Mouse (Mus musculus) layer of hippocampus, adult 11-12 months (tissue): Measurements from ENCODE around the gene Trio.

Experiments used
- DNase-seq: peaks from one replicate; pipeline ENCODE4 v3.0.0; 2022; ENCODE audit warnings: low spot score

Gene Trio

GRCm38 (mm10) chr15:27710698-27711097, 314.9 kb downstream of the Trio start:
- no peak for DNase-seq

GRCm38 (mm10) chr15:27708968-27709612, 316.6 kb downstream of the Trio start:
- no peak for DNase-seq

- no peak for DNase-seq
Observed at GRCm38 (mm10) chr15:27708499-27708898, 317.1 kb downstream of the Trio start.

GRCm38 (mm10) chr15:27702972-27703313, 322.7 kb downstream of the Trio start:
- DNase-seq = no peak

- DNase-seq = peak; percentile 60
Observed at GRCm38 (mm10) chr15:27702031-27702971, 323.3 kb downstream of the Trio start.

- no peak for DNase-seq
Observed at GRCm38 (mm10) chr15:27697632-27698031, 328.0 kb downstream of the Trio start.

- no peak for DNase-seq
Observed at GRCm38 (mm10) chr15:27693235-27693634, 332.4 kb downstream of the Trio start.

GRCm38 (mm10) chr15:27692161-27692560, 333.5 kb downstream of the Trio start:
- no peak for DNase-seq

- DNase-seq = no peak
Observed at GRCm38 (mm10) chr15:27691213-27691612, 334.4 kb downstream of the Trio start.

GRCm38 (mm10) chr15:27688041-27688651, 337.5 kb downstream of the Trio start:
- no peak for DNase-seq

- DNase-seq = no peak
Observed at GRCm38 (mm10) chr15:27684813-27685212, 340.8 kb downstream of the Trio start.

GRCm38 (mm10) chr15:27683206-27683605, 342.4 kb downstream of the Trio start:
- DNase-seq = no peak

- no peak for DNase-seq
Observed at GRCm38 (mm10) chr15:27682619-27683018, 343.0 kb downstream of the Trio start.

- peak; percentile 96 for DNase-seq
Observed at GRCm38 (mm10) chr15:27681419-27682187, 344.0 kb downstream of the Trio start, which contains the start of gene Otulinl. Otulinl (minus strand) TSS chr15:27681579.

GRCm38 (mm10) chr15:27680997-27681396, 344.7 kb downstream of the Trio start:
- DNase-seq = no peak
